Mouse (Mus musculus) hindbrain, embryonic 13.5 days (tissue): Measurements from ENCODE around the gene Slc30a7. TPM values are rescaled to one million over a fixed set of nuclear protein-coding genes. Genes with fewer than 3 reads are reported as not detected.

Experiments used
- ATAC-seq: fragments of 200-750 bp; cut with Nextera tagmentation; 2 replicates; pipeline ENCODE4 v1.8.0; 2017; ENCODE audit warnings: moderate TSS enrichment; ENCODE audit not compliant: low FRiP score
- H3K27ac ChIP-seq: fragments of 300-500 bp; sonication (generic); 2 replicates; pipeline ENCODE4 v1.5.1; 2015; ENCODE audit warnings: inconsistent platforms, mild to moderate bottlenecking, moderate library complexity
- H3K27me3 ChIP-seq: fragments of 300-500 bp; sonication (generic); 2 replicates; pipeline ENCODE4 v1.6.1; 2015; ENCODE audit warnings: mild to moderate bottlenecking, inconsistent platforms
- H3K36me3 ChIP-seq: fragments of 300-500 bp; sonication (generic); 2 replicates; pipeline ENCODE4 v1.6.1; 2015; ENCODE audit warnings: mild to moderate bottlenecking, inconsistent platforms
- H3K4me1 ChIP-seq: fragments of 300-500 bp; sonication (generic); replicated peaks from 2 replicates; pipeline ENCODE4 v1.6.1; 2015; ENCODE audit warnings: inconsistent platforms
- H3K4me2 ChIP-seq: fragments of 300-500 bp; sonication (generic); 2 replicates; pipeline ENCODE4 v1.6.1; 2015; ENCODE audit warnings: inconsistent platforms, mild to moderate bottlenecking, moderate library complexity
- H3K4me3 ChIP-seq: fragments of 300-500 bp; sonication (generic); 2 replicates; pipeline ENCODE4 v1.5.1; 2015; ENCODE audit warnings: mild to moderate bottlenecking, inconsistent platforms
- H3K9ac ChIP-seq: fragments of 300-500 bp; sonication (generic); 2 replicates; pipeline ENCODE4 v1.6.1; 2015; ENCODE audit warnings: mild to moderate bottlenecking, inconsistent platforms
- H3K9me3 ChIP-seq: fragments of 300-500 bp; sonication (generic); 2 replicates; pipeline ENCODE4 v1.6.1; 2016; ENCODE audit warnings: inconsistent platforms
- WGBS: fragments of 180-500 bp; shearing (Covaris S2); methylation state at CpG from one replicate; pipeline ENCODE4 v1.1.7; 2015; 5-methylcytosine and 5-hydroxymethylcytosine counted together
- polyA plus RNA-seq: library from polyadenylated mRNA; unstranded; fragments of >200 nt; fragmentation: Nextera tagmentation; extraction: Ambion mirVana; gene quantifications from 2 replicates; pipeline ENCODE4 v1.2.1, GENCODE M21; 2015

The Slc30a7 gene
- polyA plus RNA-seq, 1 experiment from 2014 or later, result 21.2 TPM

DNA sequence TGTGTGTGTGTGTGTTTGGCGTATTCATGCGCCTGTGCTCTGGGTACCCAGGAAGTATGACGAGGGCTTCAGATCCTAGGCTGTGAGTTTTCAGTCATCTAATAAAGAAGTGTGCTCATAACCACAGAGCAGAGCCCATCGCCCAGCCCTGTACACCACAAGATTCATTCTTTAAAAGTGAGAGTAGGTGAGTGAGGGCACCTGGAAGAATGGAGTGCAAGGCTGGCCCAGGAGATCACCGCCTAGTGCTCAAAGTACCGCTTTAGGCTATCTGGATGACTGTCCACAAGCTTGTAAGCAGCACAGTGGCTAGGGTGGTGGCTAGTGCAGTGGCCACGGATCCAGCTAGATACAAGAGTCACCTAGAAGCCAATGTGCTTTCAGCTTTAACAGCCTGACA lies 50.0 kb downstream of the Slc30a7 start:
- Histone ChIP-seq H3K36me3 (peaks cover 59% of the 10 kb centered on the region), H3K27me3 (no peaks in the 10 kb centered on the region), H3K9ac (no peak overlapping the region), H3K4me2 (no peak overlapping the region), H3K9me3 (no peaks in the 10 kb centered on the region), H3K27ac (no peak overlapping the region), H3K4me3 (no peak overlapping the region), H3K4me1 (no peaks in the 10 kb centered on the region)
- ATAC-seq, result no peak
- WGBS, result over 99% methylated on average over 7 of the region's 7 CpGs

DNA sequence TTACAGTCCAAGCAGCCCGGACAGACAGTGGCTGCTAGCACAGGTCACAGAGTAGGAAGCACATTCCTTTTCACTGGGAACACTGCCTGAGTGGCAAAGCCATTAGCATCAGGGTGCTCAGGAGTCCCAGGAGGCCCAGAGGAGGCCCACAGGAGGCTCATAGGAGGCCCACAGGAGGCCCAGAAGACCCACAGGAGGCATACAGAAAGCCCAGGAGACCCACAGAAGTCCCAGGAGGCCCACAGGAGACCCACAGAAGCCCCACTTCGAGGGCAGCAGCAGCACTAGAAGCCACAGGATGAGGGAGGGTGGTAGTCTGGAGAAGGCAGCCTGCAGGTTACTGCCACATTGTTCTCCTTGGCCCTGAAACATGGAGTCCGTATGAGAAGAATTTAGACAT lies 54.1 kb downstream of the Slc30a7 start:
- peaks cover 66% of the 10 kb centered on the region for H3K36me3 ChIP-seq
- no peak for ATAC-seq
- no peak overlapping the region for H3K4me3 ChIP-seq
- peaks cover 12% of the 10 kb centered on the region; the same call in 1 of the 2 replicates for H3K4me1 ChIP-seq
- H3K27ac ChIP-seq, result no peak overlapping the region
- WGBS, result 81% methylated on average over 3 of the region's 3 CpGs
- H3K9me3 ChIP-seq, result no peaks in the 10 kb centered on the region
- H3K9ac ChIP-seq, result no peak overlapping the region
- no peaks in the 10 kb centered on the region for H3K27me3 ChIP-seq
- H3K4me2 ChIP-seq, result no peak overlapping the region

DNA sequence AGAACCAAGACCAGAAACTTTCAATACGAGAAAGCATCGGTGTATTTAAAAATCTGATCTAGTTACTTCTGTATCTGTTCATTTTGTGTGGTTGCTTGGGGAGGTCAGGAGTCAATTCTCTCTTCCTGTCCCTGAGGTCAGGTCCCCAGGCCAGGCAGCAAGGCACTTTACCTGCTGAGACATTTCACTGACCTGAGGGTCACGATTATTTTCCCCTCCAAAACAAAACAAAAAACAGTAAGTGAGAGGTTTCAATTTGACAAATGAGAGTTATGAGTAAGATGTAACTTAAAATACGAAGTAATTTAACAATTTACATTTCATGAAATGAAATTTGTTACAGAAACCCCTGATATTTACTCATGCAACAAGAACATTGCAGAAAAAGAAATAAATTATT lies 54.9 kb downstream of the Slc30a7 start:
- no peaks in the 10 kb centered on the region for H3K27me3 ChIP-seq
- H3K4me3 ChIP-seq, result no peak overlapping the region
- H3K27ac ChIP-seq, result no peak overlapping the region
- WGBS, result 82% methylated on average over 4 of the region's 4 CpGs
- peaks cover 63% of the 10 kb centered on the region for H3K36me3 ChIP-seq
- no peak overlapping the region for H3K9ac ChIP-seq
- ATAC-seq, result no peak
- H3K9me3 ChIP-seq, result no peaks in the 10 kb centered on the region
- H3K4me1 ChIP-seq, result peaks cover 12% of the 10 kb centered on the region; the same call in 1 of the 2 replicates
- H3K4me2 ChIP-seq, result no peak overlapping the region

DNA sequence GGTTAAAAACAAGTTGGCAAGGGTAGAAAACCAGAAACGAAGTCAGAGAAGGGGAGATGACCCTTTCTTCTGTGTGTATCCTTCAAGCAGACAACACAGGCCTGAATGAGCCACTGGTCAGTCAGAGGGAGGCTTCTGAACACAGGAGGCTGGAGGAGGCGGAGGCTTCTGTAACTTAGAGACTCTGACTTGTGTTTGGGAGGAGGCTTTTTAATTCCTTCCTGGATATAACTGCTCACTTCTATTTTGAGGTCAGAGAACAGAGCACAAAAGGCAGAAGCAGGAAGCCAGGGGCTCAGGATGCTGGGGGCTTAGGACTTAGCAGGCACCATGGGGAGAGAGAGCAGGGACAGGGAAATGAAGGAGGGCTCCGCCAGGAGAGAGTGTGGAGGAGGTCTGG lies 56.0 kb downstream of the Slc30a7 start:
- 68% methylated on average over 3 of the region's 3 CpGs for WGBS
- Histone ChIP-seq H3K4me3 (no peak overlapping the region), H3K9me3 (no peaks in the 10 kb centered on the region), H3K27me3 (no peaks in the 10 kb centered on the region), H3K4me2 (no peak overlapping the region), H3K36me3 (peaks cover 61% of the 10 kb centered on the region), H3K4me1 (peaks cover 12% of the 10 kb centered on the region; the same call in 1 of the 2 replicates), H3K9ac (no peak overlapping the region), H3K27ac (peak overlapping the region; percentile 15; the same call in 1 of the 2 replicates)
- ATAC-seq, result no peak

DNA sequence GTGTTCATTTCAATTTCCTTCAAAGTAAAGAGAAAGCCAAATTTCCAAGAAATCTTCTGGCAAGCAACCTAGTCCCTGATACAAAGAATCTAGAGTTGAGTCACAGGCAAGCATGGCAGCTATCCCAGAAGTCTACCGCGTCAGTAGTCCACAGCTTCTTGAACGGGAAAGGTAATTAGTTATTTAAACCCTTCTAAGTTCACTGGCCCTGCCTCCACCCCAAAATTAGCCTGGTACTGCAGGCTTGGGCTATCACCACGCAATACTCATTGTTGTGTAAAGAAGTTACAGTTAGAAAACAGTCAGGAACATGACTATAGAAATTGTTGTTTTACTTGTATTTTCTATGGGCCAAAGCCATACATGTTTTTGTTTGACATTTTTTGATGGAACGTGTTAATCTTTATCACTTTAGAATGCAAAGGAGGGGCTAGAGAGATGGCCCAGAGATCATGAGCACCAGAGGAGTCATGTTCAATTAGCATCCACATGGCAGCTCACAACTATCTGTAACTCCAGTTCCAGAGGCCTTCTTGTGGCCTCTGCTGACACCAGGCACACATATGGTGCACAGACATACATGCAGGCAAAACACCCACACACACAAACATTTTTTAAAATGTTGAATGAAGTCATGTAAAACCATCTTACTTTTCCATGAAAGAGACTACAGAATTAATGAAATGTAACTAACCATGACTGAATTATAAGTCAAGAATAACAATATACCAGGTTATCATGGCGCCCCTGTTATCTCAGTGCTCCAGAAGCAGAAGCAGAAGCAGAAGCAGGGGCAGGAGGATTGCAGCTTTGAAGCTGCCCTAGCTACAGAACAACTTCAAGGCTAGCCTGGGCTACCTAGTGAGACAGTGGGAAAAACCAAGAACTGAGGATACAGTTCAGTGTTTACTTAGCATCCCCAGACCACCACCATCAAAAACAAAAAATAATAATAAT lies 57.0 kb downstream of the Slc30a7 start:
- no peaks in the 10 kb centered on the region for H3K9me3 ChIP-seq
- no peaks in the 10 kb centered on the region for H3K27me3 ChIP-seq
- WGBS, result 77% methylated on average over 6 of the region's 6 CpGs
- H3K36me3 ChIP-seq, result peaks cover 56% of the 10 kb centered on the region
- H3K4me1 ChIP-seq, result peaks cover 12% of the 10 kb centered on the region; the same call in 1 of the 2 replicates
- no peak overlapping the region for H3K4me3 ChIP-seq
- H3K27ac ChIP-seq, result peak overlapping the region; percentile 30
- no peak overlapping the region for H3K9ac ChIP-seq
- H3K4me2 ChIP-seq, result no peak overlapping the region
- ATAC-seq, result peak; percentile 46

DNA sequence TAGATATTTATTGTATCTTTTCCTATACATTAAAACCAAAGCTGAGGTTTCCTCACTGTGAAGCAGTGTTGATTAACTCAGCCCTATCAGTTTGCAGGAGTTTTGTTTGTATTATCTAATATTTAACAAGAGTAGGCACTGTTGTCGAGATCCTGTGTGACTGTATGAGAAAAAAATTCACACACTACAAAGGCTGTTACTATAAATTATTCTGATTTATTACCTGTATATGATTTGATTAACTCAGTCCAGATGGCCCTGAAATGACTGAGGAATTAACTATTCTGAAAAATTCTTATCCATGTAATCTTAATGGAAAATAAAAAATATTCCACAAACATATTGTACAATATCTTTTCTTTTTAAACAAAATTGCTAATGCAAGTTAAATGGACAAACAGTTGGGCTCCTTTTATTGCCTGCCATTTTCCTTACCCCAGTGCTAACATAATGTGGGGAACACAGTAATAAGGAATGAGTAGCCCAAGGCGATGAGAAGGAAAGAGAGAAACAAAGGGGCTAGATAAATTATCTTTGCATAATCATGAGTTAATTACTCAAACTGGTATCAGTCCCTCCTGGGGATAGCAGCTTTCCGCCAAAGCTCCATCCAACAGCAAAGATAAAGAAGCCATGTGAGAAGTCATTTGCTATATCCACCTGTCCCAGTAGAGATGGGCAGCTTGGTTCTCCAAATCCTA lies 57.8 kb downstream of the Slc30a7 start:
- peak; percentile 87 for ATAC-seq
- Histone ChIP-seq H3K27me3 (no peaks in the 10 kb centered on the region), H3K4me2 (no peak overlapping the region), H3K36me3 (peaks cover 58% of the 10 kb centered on the region), H3K9me3 (no peaks in the 10 kb centered on the region), H3K9ac (no peak overlapping the region), H3K4me1 (peaks cover 12% of the 10 kb centered on the region; the same call in 1 of the 2 replicates), H3K27ac (peak overlapping the region; percentile 64), H3K4me3 (no peak overlapping the region)
- 52% methylated on average over 3 of the region's 3 CpGs for WGBS

DNA sequence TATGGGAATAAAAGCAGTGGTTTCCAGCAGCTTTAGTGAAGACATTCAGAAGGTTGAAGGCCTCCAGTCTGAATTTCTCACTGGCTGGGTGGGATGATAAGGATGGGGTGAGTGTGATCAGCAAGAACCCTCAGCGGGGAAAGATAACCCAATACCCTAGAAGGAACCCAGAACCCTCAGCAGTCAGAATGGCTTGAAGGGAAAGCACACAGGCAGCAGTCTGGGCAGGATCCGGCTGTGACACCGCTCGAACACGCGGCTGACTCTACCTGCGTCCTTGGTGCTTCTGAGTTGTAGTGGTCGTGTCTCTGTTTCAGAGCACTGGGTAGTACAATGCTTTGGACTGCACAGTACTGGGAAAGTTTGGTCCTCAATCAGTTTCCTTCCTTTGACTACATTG lies 60.9 kb downstream of the Slc30a7 start:
- Histone ChIP-seq H3K36me3 (peaks cover 61% of the 10 kb centered on the region), H3K4me3 (no peak overlapping the region), H3K9me3 (no peaks in the 10 kb centered on the region), H3K4me1 (peaks cover 10% of the 10 kb centered on the region; the same call in 1 of the 2 replicates), H3K4me2 (no peak overlapping the region), H3K27me3 (no peaks in the 10 kb centered on the region), H3K9ac (no peak overlapping the region), H3K27ac (no peak overlapping the region)
- WGBS, result 97% methylated on average over 8 of the region's 8 CpGs
- ATAC-seq, result no peak

DNA sequence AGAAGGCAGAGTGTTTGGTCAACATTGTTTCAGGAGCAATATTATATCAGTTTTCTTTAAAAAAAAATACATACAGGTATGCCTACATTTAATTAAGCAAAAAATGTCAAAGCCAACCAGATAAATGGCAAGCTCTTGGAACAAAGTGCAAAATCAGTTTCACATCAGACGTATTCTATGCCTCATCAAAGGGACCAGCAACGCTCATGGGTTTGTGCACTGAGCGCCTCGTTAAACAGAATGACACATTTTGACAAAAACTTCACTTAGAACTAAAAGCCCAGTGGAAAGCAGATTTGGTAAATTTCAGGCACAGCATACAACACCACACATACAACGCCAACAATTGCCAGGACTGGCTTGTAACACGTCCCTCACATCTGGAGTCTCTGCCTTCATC lies 62.8 kb downstream of the Slc30a7 start:
- Histone ChIP-seq H3K9ac (no peak overlapping the region), H3K4me1 (no peaks in the 10 kb centered on the region), H3K27me3 (no peaks in the 10 kb centered on the region), H3K27ac (no peak overlapping the region), H3K9me3 (no peaks in the 10 kb centered on the region), H3K36me3 (peaks cover 58% of the 10 kb centered on the region), H3K4me3 (no peak overlapping the region), H3K4me2 (no peak overlapping the region)
- ATAC-seq, result no peak
- WGBS, result 91% methylated on average over 6 of the region's 6 CpGs

DNA sequence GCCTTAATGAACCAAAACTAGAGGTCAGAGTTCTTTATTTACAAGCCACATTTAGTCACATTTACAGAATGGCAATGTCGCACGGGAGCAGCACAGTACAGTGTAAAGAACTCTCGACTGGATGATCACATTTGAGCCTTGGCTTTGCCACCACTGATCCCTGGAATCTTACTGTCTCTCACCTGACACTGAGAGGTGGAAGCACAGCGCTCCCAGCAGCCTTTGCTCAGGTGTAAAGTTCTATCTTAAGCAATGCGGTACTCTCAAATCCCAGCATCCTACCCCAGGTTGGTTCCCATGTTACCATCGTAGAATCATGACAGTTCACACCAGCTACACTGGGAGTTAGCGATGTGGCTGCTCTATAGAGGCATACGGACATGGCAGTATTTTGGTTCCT lies 65.7 kb downstream of the Slc30a7 start:
- H3K9ac ChIP-seq, result no peak overlapping the region
- 96% methylated on average over 8 of the region's 8 CpGs for WGBS
- H3K36me3 ChIP-seq, result peaks cover 51% of the 10 kb centered on the region
- no peaks in the 10 kb centered on the region for H3K9me3 ChIP-seq
- H3K27me3 ChIP-seq, result no peaks in the 10 kb centered on the region
- H3K4me3 ChIP-seq, result no peak overlapping the region
- H3K4me1 ChIP-seq, result no peaks in the 10 kb centered on the region
- no peak overlapping the region for H3K27ac ChIP-seq
- no peak overlapping the region for H3K4me2 ChIP-seq
- no peak for ATAC-seq

DNA sequence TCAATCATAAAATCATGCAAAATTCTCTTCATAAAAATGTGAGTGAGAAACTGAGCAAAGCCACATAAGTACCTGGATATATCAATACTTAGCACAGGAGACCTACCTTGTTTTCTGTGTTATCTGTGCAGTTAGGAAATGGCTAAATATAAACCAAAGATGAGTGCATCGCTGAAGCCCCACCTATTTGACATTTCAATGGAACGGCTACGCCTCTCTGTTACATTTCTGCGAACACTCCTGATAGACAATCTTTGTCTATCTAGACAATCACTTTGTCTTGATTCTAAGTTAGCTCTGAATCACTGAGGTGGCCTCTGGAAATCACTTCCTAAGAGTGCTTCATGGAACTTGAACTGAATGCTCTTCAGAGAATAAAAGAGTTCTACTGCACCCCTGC lies 66.7 kb downstream of the Slc30a7 start:
- Histone ChIP-seq H3K4me1 (no peaks in the 10 kb centered on the region), H3K27me3 (no peaks in the 10 kb centered on the region), H3K4me3 (no peak overlapping the region), H3K4me2 (no peak overlapping the region), H3K27ac (no peak overlapping the region), H3K9me3 (no peaks in the 10 kb centered on the region), H3K36me3 (peaks cover 46% of the 10 kb centered on the region), H3K9ac (no peak overlapping the region)
- ATAC-seq, result no peak
- 89% methylated on average over 4 of the region's 4 CpGs for WGBS

DNA sequence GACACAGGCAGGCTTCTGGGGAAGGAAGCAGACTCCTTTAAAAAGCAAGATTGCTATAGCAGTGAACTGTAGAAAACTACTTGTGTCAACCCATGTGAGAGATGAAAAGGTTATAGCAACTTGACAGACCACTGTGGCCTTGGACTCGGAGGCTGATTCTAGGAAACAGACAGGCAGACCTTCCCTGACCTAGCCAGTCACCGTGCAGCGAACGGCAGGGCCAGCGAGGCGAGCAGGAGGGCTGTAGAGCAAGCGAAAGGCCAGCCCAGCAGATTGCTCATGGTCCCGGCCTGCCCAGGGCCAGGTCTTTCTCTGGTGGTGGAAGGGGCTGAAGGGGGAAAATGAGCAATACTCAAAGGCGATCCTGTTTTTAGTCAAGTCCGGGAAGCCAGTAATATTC lies 69.4 kb downstream of the Slc30a7 start:
- Histone ChIP-seq H3K27ac (no peak overlapping the region), H3K9me3 (no peaks in the 10 kb centered on the region), H3K36me3 (peaks cover 21% of the 10 kb centered on the region), H3K4me2 (no peak overlapping the region), H3K4me3 (no peak overlapping the region), H3K9ac (no peak overlapping the region), H3K27me3 (no peaks in the 10 kb centered on the region), H3K4me1 (no peaks in the 10 kb centered on the region)
- no peak for ATAC-seq
- WGBS, result 90% methylated on average over 10 of the region's 10 CpGs

DNA sequence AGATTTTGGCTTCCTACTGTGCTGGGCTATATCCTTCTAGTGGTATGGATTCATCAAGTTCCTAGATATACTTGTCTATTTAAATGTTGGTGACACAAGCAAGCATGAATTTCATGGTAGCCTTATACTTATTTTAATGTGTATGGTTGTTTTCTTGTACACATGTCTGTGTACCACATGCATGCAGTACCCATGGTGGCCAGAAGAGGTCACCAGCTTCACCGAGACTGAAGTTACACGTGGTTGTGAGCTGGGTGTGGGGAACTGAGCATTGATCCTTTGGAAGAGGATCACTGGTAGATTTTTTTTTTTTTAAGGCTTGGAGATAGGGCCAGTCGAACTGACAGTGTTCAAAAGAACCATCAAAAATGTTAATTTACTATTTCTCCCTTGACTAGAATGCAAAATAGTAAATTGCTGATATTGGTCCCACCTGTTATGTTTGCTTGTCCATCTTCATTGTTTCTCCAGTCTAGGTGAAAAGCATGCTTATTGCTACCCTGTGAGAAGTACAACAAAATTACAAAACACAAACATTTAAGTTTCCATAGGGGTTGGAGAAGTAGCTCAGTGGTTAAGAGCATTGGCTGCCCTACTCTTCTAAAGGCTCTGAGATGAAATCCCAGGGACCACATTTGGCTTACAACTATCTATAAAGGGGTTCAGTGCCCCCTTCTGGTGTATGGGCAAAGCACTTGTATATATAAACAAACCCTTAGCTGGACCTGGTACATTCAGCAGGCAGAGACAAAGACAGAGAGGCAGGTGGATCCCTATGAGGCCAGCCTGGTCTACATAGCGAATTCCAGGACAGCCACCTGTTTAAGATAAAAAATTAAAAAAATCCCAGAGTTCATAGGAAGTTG lies 70.2 kb downstream of the Slc30a7 start:
- Histone ChIP-seq H3K27me3 (no peaks in the 10 kb centered on the region), H3K36me3 (peaks cover 19% of the 10 kb centered on the region), H3K4me1 (no peaks in the 10 kb centered on the region), H3K9ac (no peak overlapping the region), H3K4me2 (no peak overlapping the region), H3K27ac (no peak overlapping the region), H3K4me3 (no peak overlapping the region), H3K9me3 (no peaks in the 10 kb centered on the region)
- no peak for ATAC-seq
- WGBS, result 54% methylated on average over 4 of the region's 4 CpGs
